Mouse (Mus musculus) cerebellum, postnatal 25 days (tissue): ENCODE data around the gene Zfp612.

Source experiments
- DNase-seq, 2 experiments: peaks; one replicate each; pipeline ENCODE4 v3.0.0; 2021; ENCODE audit warnings: mixed read lengths in 2 of 2

Zfp612 gene

DNA sequence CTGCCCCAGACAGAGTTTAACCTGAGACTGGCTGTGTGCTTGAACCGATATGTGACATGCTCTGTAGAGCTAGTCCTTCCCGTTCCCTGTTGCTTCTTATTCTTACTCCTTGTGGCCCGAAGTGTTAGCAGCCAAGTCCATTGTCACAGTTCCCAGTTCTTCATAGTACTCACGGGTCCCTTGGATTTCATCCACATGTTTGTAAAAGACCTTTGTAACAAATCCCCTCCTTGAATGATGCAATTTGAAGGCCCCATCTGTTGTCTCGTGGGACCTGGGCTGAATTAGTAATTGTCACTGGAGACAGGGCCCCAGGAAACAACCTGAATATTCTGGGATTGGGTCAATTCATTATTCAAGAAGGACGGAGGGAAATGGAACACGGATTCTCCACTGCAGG, 56.0 kb downstream of the Zfp612 start:
- DNase-seq, result no peak

DNA sequence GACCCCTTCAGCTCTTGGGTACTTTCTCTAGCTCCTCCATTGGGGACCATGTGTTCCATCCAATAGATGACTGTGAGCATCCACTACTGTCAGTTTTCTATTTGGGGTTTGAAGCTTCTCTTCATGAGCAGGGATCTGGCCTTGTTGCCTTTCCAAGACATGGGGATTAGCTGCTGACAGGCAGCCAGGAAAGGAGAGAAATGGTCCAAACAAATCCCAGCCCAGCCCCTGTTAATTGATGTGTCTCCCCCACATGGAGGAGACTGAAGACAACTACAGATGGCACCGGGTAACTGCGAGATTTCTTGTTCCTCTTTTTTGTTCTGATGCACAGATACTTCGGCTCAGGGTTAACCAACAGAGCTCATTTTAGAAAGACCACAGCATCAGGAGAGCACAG, 60.6 kb downstream of the Zfp612 start:
- no peak for DNase-seq

DNA sequence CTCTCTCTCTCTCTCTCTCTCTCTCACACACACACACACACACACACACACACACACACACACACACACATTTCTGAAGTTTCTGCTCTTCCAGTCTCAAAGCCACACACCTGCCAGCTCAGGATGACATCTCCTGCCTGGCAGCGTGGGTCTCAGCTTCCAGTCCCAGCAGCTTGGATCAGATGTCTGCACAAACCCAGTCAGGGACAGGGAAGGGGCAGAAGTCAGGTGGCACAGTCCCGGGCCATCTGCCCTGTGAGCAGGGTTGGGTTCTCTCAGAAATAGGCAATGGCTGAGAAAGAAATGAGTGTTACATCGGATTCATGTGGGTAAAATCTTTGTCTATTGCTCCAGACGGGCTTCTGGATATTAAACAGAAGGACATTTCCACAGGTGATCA, 61.2 kb downstream of the Zfp612 start:
- DNase-seq, result peak; percentile 46 to 65
